Mouse (Mus musculus) midbrain, embryonic 14.5 days (tissue): ENCODE results near the gene Stx5a. TPM values are rescaled to one million over a fixed set of nuclear protein-coding genes. Genes with fewer than 3 reads are reported as not detected.

Source experiments
- ATAC-seq: fragments of 200-750 bp; cut with Nextera tagmentation; 2 replicates; pipeline ENCODE4 v1.8.0; 2017; ENCODE audit warnings: moderate number of reproducible peaks, moderate library complexity; ENCODE audit not compliant: low FRiP score, low TSS enrichment
- DNase-seq: peaks from one replicate; pipeline ENCODE4 v3.0.0-alpha.2; 2015
- H3K27ac ChIP-seq: fragments of 300-500 bp; sonication (generic); replicated peaks from 2 replicates; pipeline ENCODE4 v1.5.1; 2014; ENCODE audit warnings: mild to moderate bottlenecking, low read depth, low read length, moderate library complexity
- H3K27me3 ChIP-seq: fragments of 300-500 bp; sonication (generic); 2 replicates; pipeline ENCODE4 v1.6.1; 2014; ENCODE audit warnings: low read length, control low read depth, mixed read lengths; ENCODE audit not compliant: control insufficient read depth, insufficient read depth
- H3K36me3 ChIP-seq: fragments of 300-500 bp; sonication (generic); 2 replicates; pipeline ENCODE4 v1.6.1; 2014; ENCODE audit warnings: low read length, control low read depth; ENCODE audit not compliant: control insufficient read depth, insufficient read depth
- H3K4me1 ChIP-seq: fragments of 300-500 bp; sonication (generic); 2 replicates; pipeline ENCODE4 v1.6.1; 2014; ENCODE audit warnings: mild to moderate bottlenecking, antibody characterized with exemption, low read length, control low read depth; ENCODE audit not compliant: control insufficient read depth, insufficient read depth
- H3K4me2 ChIP-seq: fragments of 300-500 bp; sonication (generic); 2 replicates; pipeline ENCODE4 v1.6.1; 2014; ENCODE audit warnings: mild to moderate bottlenecking, low read length, moderate library complexity
- H3K4me3 ChIP-seq: fragments of 300-500 bp; sonication (generic); replicated peaks from 2 replicates; pipeline ENCODE4 v1.5.1; 2014; ENCODE audit warnings: low read depth, low read length
- H3K9ac ChIP-seq: fragments of 300-500 bp; sonication (generic); replicated peaks from 2 replicates; pipeline ENCODE4 v1.6.1; 2014; ENCODE audit warnings: mild to moderate bottlenecking, low read length, moderate library complexity
- H3K9me3 ChIP-seq: fragments of 300-500 bp; sonication (generic); 2 replicates; pipeline ENCODE4 v1.6.1; 2016; ENCODE audit warnings: low read length, control low read depth, mixed read lengths; ENCODE audit not compliant: control insufficient read depth
- WGBS: fragments of 180-500 bp; shearing (Covaris S2); extraction: QIAGEN DNeasy Blood & Tissue Kit; methylation state at CpG from one replicate; pipeline ENCODE4 v1.1.7; 2014; 5-methylcytosine and 5-hydroxymethylcytosine counted together
- polyA plus RNA-seq: library from polyadenylated mRNA; unstranded; fragments of >200 nt; fragmentation: Nextera tagmentation; extraction: Ambion mirVana; gene quantifications from 2 replicates; pipeline ENCODE4 v1.2.1, GENCODE M21; 2014

Stx5a gene
- polyA plus RNA-seq, 1 experiment from 2014 or later, result 110 TPM

DNA sequence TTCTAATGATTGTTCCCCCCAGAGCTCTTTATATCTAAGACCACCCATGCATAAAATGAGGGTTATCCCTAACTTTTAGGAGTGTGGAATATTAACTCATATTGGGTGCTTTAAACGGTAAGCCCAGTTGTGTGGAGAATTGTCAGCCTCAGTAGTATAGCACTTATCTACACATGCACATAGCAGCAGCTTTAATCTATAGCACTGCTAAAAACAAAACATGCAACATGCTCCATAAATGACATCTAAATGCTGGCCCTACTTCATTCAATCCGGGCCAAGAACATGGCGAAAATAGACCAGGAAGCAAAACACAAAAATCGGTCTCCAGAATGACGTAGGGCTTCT lies 18.7 kb upstream of the Stx5a start:
- H3K4me3 ChIP-seq, result peak overlapping the region; percentile 56
- peak overlapping the region; percentile 95 for H3K27ac ChIP-seq
- peak overlapping the region; percentile 92 for H3K9ac ChIP-seq
- peak overlapping the region; percentile 84 for H3K4me2 ChIP-seq
- 0 out of 2 replicates have a peak, but pooled peaks have one; percentile 0 for ATAC-seq
- no peaks in the 10 kb centered on the region for H3K27me3 ChIP-seq
- H3K9me3 ChIP-seq, result no peaks in the 10 kb centered on the region
- no peak for DNase-seq
- 2% methylated on average over 5 of the region's 5 CpGs for WGBS
- H3K36me3 ChIP-seq, result peaks cover 28% of the 10 kb centered on the region
- H3K4me1 ChIP-seq, result peaks cover 33% of the 10 kb centered on the region

- no peaks in the 10 kb centered on the region for H3K27me3 ChIP-seq
- H3K27ac ChIP-seq, result peak within 1 kb of the TSS; percentile 95
- peak within 1 kb of the TSS; percentile 56 for H3K4me3 ChIP-seq
- peak; percentile 99 for DNase-seq
- H3K9me3 ChIP-seq, result no peaks in the 10 kb centered on the region
- H3K36me3 ChIP-seq, result peaks cover 28% of the 10 kb centered on the region
- ATAC-seq, result peak; percentile 96
- peaks cover 33% of the 10 kb centered on the region for H3K4me1 ChIP-seq
- WGBS, result under 1% methylated on average over 50 of the region's 50 CpGs
- H3K9ac ChIP-seq, result peak within 1 kb of the TSS; percentile 92
- peak within 1 kb of the TSS; percentile 84 for H3K4me2 ChIP-seq
These were observed 18.2 kb upstream of the Stx5a start, which contains the start of gene Slc3a2 for GRCm38 (mm10) chr19:8722907-8723573. Gene Slc3a2, minus strand, starts transcription at chr19:8723369.

DNA sequence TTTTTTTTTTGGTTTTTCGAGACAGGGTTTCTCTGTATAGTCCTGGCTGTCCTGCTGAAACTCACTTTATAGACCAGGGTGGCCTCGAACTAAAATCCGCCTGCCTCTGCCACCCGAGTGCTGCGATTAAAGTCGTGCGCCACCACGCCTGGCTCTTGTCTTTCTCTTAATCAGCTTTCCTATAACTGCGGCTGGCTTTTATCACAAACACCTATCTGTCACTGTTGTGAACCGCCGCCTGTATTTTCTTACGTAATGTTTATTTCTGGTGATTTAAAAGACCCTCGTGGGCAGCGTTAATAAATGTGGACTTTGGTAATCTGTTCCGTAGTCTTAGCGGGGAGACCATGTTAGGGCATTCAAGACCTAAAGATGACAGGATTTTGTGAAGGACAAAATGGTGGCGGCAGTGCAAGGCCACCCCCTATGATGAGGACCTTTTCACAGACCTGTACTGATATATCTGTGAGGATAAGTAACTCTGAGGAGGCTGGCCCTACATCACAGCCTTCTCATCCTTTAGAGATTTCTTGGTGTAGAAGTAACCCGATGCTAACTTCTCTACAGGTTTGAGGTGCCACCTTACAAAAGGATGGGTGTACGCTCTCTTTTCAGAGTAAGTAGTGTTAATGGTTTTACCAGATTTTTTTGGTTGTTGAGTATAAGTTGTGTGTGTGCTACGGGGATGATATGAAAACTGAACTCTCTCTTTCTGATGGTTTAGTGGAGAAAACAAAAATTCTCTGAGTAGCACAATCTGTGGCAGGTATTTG lies 17.5 kb upstream of the Stx5a start:
- Histone ChIP-seq H3K27ac (peak overlapping the region; percentile 46), H3K4me3 (peak overlapping the region; percentile 56), H3K27me3 (no peaks in the 10 kb centered on the region), H3K4me2 (peak overlapping the region; percentile 84), H3K36me3 (peaks cover 28% of the 10 kb centered on the region), H3K4me1 (peaks cover 33% of the 10 kb centered on the region), H3K9me3 (no peaks in the 10 kb centered on the region), H3K9ac (peak overlapping the region; percentile 75)
- WGBS, result under 1% methylated on average over 20 of the region's 20 CpGs
- DNase-seq, result peak; percentile 47
- no peak for ATAC-seq

DNA sequence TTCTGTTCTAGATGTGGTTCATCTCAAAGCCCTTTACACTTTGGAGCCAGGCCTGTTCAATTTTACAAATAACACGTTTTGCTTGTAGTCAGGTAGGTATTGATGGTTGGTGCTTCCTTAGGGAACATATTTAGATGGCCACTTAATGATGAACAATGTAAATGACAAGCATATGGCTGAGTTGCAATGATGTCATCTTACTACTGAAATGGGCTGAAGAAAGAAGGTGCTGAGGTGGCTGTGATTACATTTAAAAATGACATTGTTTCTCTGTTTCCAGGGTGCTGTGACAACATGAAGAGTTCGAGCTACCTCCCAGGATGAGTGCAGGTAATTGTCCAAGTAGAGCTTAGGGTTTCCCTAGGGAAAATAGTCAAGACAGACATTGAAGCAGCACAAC lies 16.8 kb upstream of the Stx5a start:
- Histone ChIP-seq H3K4me2 (peak overlapping the region; percentile 84), H3K9ac (peak overlapping the region; percentile 75), H3K4me1 (peaks cover 33% of the 10 kb centered on the region), H3K4me3 (peak overlapping the region; percentile 56), H3K9me3 (no peaks in the 10 kb centered on the region), H3K27me3 (no peaks in the 10 kb centered on the region), H3K27ac (no peak overlapping the region), H3K36me3 (peaks cover 28% of the 10 kb centered on the region)
- DNase-seq (no peak), ATAC-seq (no peak)
- WGBS, result 3% methylated on average over 2 of the region's 2 CpGs

- no peak overlapping the region for H3K27ac ChIP-seq
- 51% methylated on average over 4 of the region's 4 CpGs for WGBS
These were observed 16.1 kb upstream of the Stx5a start for GRCm38 (mm10) chr19:8725081-8725613.

GRCm38 (mm10) chr19:8726609-8727390 lies 14.4 kb upstream of the Stx5a start:
- no peak overlapping the region for H3K27ac ChIP-seq
- no peak overlapping the region for H3K4me3 ChIP-seq
- H3K4me1 ChIP-seq, result peaks cover 27% of the 10 kb centered on the region
- 19% methylated on average over 3 of the region's 3 CpGs for WGBS
- H3K27me3 ChIP-seq, result no peaks in the 10 kb centered on the region
- ATAC-seq (no peak), DNase-seq (no peak)
- peaks cover 28% of the 10 kb centered on the region for H3K36me3 ChIP-seq
- no peak overlapping the region for H3K9ac ChIP-seq
- H3K4me2 ChIP-seq, result no peak overlapping the region
- H3K9me3 ChIP-seq, result no peaks in the 10 kb centered on the region

More at GRCm38 (mm10) chr19:8725081-8725613, 16.1 kb upstream of the Stx5a start:
- peaks cover 28% of the 10 kb centered on the region for H3K36me3 ChIP-seq
- peaks cover 33% of the 10 kb centered on the region for H3K4me1 ChIP-seq
- H3K9ac ChIP-seq, result peak overlapping the region; percentile 75; the same call in 1 of the 2 replicates
- H3K27me3 ChIP-seq, result no peaks in the 10 kb centered on the region
- peak overlapping the region; percentile 56 for H3K4me3 ChIP-seq
- H3K9me3 ChIP-seq, result no peaks in the 10 kb centered on the region
- peak overlapping the region; percentile 84 for H3K4me2 ChIP-seq
- DNase-seq (no peak), ATAC-seq (no peak)

GRCm38 (mm10) chr19:8727495-8728114 lies 13.6 kb upstream of the Stx5a start:
- H3K9ac ChIP-seq, result no peak overlapping the region
- no peaks in the 10 kb centered on the region for H3K9me3 ChIP-seq
- no peak overlapping the region for H3K4me3 ChIP-seq
- no peak overlapping the region for H3K27ac ChIP-seq
- DNase-seq, result no peak
- no peak for ATAC-seq
- H3K27me3 ChIP-seq, result no peaks in the 10 kb centered on the region
- H3K4me2 ChIP-seq, result no peak overlapping the region
- H3K36me3 ChIP-seq, result peaks cover 28% of the 10 kb centered on the region
- 37% methylated on average over 5 of the region's 5 CpGs for WGBS
- peaks cover 19% of the 10 kb centered on the region for H3K4me1 ChIP-seq
